Mouse (Mus musculus) right cerebral cortex, postnatal 36 days (tissue): Measurements from ENCODE around the gene Cbfb.
A peak's percentile ranks its signal among the peaks of the same experiment; 100 is the strongest.
"Not testable (repeated sequence)": the region's sequence is repeated elsewhere in the genome, so short reads cannot be mapped to it uniquely, and the experiment has no call there.

Experiments used
- DNase-seq, 2 experiments: peaks; one replicate each; pipeline ENCODE4 v3.0.0; 2022; ENCODE audit warnings: low spot score in 2 of 2, mixed read lengths in 1 of 2

Cbfb gene

GRCm38 (mm10) chr8:105170381-105171115 is at the start of gene Cbfb:
TSS of gene Cbfb (plus strand) at chr8:105170674.
- DNase-seq, result peak; percentile 88 to 91

GRCm38 (mm10) chr8:105129864-105130263 is 40.6 kb upstream of the Cbfb start:
- no peak for DNase-seq

- DNase-seq, result no peak
Observed at GRCm38 (mm10) chr8:105131509-105131908, 39.0 kb upstream of the Cbfb start, which contains the start of gene Ces4a. TSS of gene Ces4a (plus strand) at chr8:105131800.

- DNase-seq, result peak in 1 of 2 experiments; percentile 19
Observed at GRCm38 (mm10) chr8:105138423-105138822, 32.1 kb upstream of the Cbfb start.

- no peak for DNase-seq
Observed at GRCm38 (mm10) chr8:105142395-105142794, 28.1 kb upstream of the Cbfb start.

GRCm38 (mm10) chr8:105151654-105152053 is 18.8 kb upstream of the Cbfb start:
- DNase-seq, result no peak

- DNase-seq, result peak; percentile 56 to 71
Observed at GRCm38 (mm10) chr8:105152623-105153398, 17.7 kb upstream of the Cbfb start.

- DNase-seq, result no peak
Observed at GRCm38 (mm10) chr8:105154316-105154715, 16.2 kb upstream of the Cbfb start.

- DNase-seq, result no peak
Observed at GRCm38 (mm10) chr8:105155091-105155745, 15.3 kb upstream of the Cbfb start.

- no peak for DNase-seq
Observed at GRCm38 (mm10) chr8:105157555-105157954, 12.9 kb upstream of the Cbfb start.

- no peak for DNase-seq
Observed at GRCm38 (mm10) chr8:105158084-105158483, 12.4 kb upstream of the Cbfb start.

- no peak for DNase-seq
Observed at GRCm38 (mm10) chr8:105161121-105161652, 9.3 kb upstream of the Cbfb start.

- no peak for DNase-seq
Observed at GRCm38 (mm10) chr8:105164272-105164902, 6.1 kb upstream of the Cbfb start.

GRCm38 (mm10) chr8:105165191-105165590 is 5.3 kb upstream of the Cbfb start:
- DNase-seq, result no peak

GRCm38 (mm10) chr8:105167116-105167515 is 3.4 kb upstream of the Cbfb start:
- no peak for DNase-seq

- no peak for DNase-seq
Observed at GRCm38 (mm10) chr8:105169582-105169981, 892 bp upstream of the Cbfb start.

GRCm38 (mm10) chr8:105170041-105170380 is 463 bp upstream of the Cbfb start:
- DNase-seq, result no peak

- peak; percentile 23 to 41 for DNase-seq
Observed at GRCm38 (mm10) chr8:105171116-105172002, 885 bp downstream of the Cbfb start.

- DNase-seq, result no peak
Observed at GRCm38 (mm10) chr8:105172003-105172362, 1.5 kb downstream of the Cbfb start.

GRCm38 (mm10) chr8:105175287-105175686 is 4.8 kb downstream of the Cbfb start:
- not testable (repeated sequence) for DNase-seq
